Mouse (Mus musculus): ENCODE data around the gene Rhoj.

DNA sequence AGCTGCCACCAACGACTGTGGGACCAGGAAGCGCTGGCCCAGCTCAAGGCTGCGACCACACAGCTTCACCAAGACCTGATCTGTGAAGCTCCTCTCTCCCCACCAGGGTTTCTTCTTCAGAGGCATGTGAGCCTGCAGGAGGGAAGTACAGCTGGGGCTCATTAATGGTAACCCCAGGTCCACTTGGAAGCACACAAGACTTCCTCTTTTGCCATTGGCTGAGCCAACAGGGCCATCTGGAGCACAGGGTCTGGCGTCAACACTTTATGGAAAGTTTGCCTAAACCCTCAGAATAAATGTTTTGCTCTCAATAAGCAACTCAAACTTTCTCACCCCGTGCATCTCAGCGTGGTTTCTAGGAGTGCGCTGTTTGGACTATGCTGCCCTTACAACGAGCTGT is 79.0 kb downstream of the Rhoj start:
- TF ChIP-seq POLR2A (IDR thresholded peaks at IDR 0.05; ENCODE audit: insufficient read depth, low read depth, low read length) = no peak
- TF ChIP-seq CTCF (IDR thresholded peaks at IDR 0.05; ENCODE audit: insufficient read depth, low read depth, low read length) = no peak
